Mouse (Mus musculus) splenic B cell, adult 2 months (primary cell): ENCODE results near the gene Trim29.
A peak's percentile ranks its signal among the peaks of the same experiment; 100 is the strongest.

Experiments used
- DNase-seq: peaks from one replicate; pipeline ENCODE4 v3.0.0-alpha.2; 2011; ENCODE audit warnings: low read depth, low spot score
- H3K27me3 ChIP-seq: 2 replicates; pipeline ENCODE4 v1.6.1; 2012; ENCODE audit warnings: mild to moderate bottlenecking, low read length, moderate library complexity, mixed read lengths; ENCODE audit not compliant: control insufficient read depth, poor library complexity, insufficient read depth, severe bottlenecking
- H3K36me3 ChIP-seq: 2 replicates; pipeline ENCODE4 v1.6.1; 2012; ENCODE audit warnings: mild to moderate bottlenecking, low read length, moderate library complexity, mixed read lengths; ENCODE audit not compliant: control insufficient read depth, poor library complexity, insufficient read depth, severe bottlenecking

Gene Trim29

GRCm38 (mm10) chr9:43327182-43328129 lies 16.8 kb downstream of the Trim29 start:
- DNase-seq, result no peak
- no peaks in the 10 kb centered on the region for H3K36me3 ChIP-seq
- no peaks in the 10 kb centered on the region for H3K27me3 ChIP-seq

- no peaks in the 10 kb centered on the region for H3K27me3 ChIP-seq
- no peak for DNase-seq
- H3K36me3 ChIP-seq, result no peaks in the 10 kb centered on the region
Observed at GRCm38 (mm10) chr9:43330426-43330825, 19.8 kb downstream of the Trim29 start.

GRCm38 (mm10) chr9:43331476-43332471 lies 21.1 kb downstream of the Trim29 start:
- no peaks in the 10 kb centered on the region for H3K27me3 ChIP-seq
- H3K36me3 ChIP-seq, result no peaks in the 10 kb centered on the region
- DNase-seq, result no peak

GRCm38 (mm10) chr9:43334476-43334875 lies 23.8 kb downstream of the Trim29 start:
- Histone ChIP-seq H3K27me3 (no peaks in the 10 kb centered on the region), H3K36me3 (no peaks in the 10 kb centered on the region)
- DNase-seq, result no peak

GRCm38 (mm10) chr9:43337636-43338035 lies 27.0 kb downstream of the Trim29 start:
- Histone ChIP-seq H3K27me3 (no peaks in the 10 kb centered on the region), H3K36me3 (no peaks in the 10 kb centered on the region)
- DNase-seq, result no peak

- Histone ChIP-seq H3K27me3 (no peaks in the 10 kb centered on the region), H3K36me3 (no peaks in the 10 kb centered on the region)
- DNase-seq, result no peak
Observed at GRCm38 (mm10) chr9:43338067-43338466, 27.4 kb downstream of the Trim29 start.

GRCm38 (mm10) chr9:43339614-43340020 lies 29.0 kb downstream of the Trim29 start:
- Histone ChIP-seq H3K27me3 (no peaks in the 10 kb centered on the region), H3K36me3 (no peaks in the 10 kb centered on the region)
- DNase-seq, result peak; percentile 60

GRCm38 (mm10) chr9:43350089-43350488 lies 39.4 kb downstream of the Trim29 start:
- Histone ChIP-seq H3K36me3 (no peaks in the 10 kb centered on the region), H3K27me3 (no peaks in the 10 kb centered on the region)
- DNase-seq, result no peak

- no peak for DNase-seq
- Histone ChIP-seq H3K36me3 (no peaks in the 10 kb centered on the region), H3K27me3 (no peaks in the 10 kb centered on the region)
Observed at GRCm38 (mm10) chr9:43351015-43351414, 40.4 kb downstream of the Trim29 start.

- no peak for DNase-seq
- Histone ChIP-seq H3K27me3 (no peaks in the 10 kb centered on the region), H3K36me3 (no peaks in the 10 kb centered on the region)
Observed at GRCm38 (mm10) chr9:43357011-43357410, 46.4 kb downstream of the Trim29 start.

- no peak for DNase-seq
- Histone ChIP-seq H3K36me3 (no peaks in the 10 kb centered on the region), H3K27me3 (no peaks in the 10 kb centered on the region)
Observed at GRCm38 (mm10) chr9:43358591-43359323, 48.1 kb downstream of the Trim29 start.

GRCm38 (mm10) chr9:43368781-43369180 lies 58.1 kb downstream of the Trim29 start:
- Histone ChIP-seq H3K36me3 (no peaks in the 10 kb centered on the region), H3K27me3 (no peaks in the 10 kb centered on the region)
- no peak for DNase-seq

GRCm38 (mm10) chr9:43383871-43384270 lies 73.2 kb downstream of the Trim29 start:
- H3K27me3 ChIP-seq, result no peaks in the 10 kb centered on the region
- no peaks in the 10 kb centered on the region for H3K36me3 ChIP-seq
- no peak for DNase-seq

- H3K36me3 ChIP-seq, result no peaks in the 10 kb centered on the region
- H3K27me3 ChIP-seq, result no peaks in the 10 kb centered on the region
- no peak for DNase-seq
Observed at GRCm38 (mm10) chr9:43384400-43384799, 73.8 kb downstream of the Trim29 start.
